Mouse (Mus musculus) lung, embryonic 14.5 days (tissue): ENCODE data around the gene Gm4756. TPM values are rescaled to one million over a fixed set of nuclear protein-coding genes. Genes with fewer than 3 reads are reported as not detected.

Experiments
- ATAC-seq: fragments of 200-750 bp; cut with Nextera tagmentation; 2 replicates; pipeline ENCODE4 v1.8.0; 2017; ENCODE audit warnings: mild to moderate bottlenecking, moderate TSS enrichment, moderate library complexity; ENCODE audit not compliant: insufficient read depth
- DNase-seq: peaks from one replicate; pipeline ENCODE4 v3.0.0-alpha.2; 2015
- H3K27ac ChIP-seq: fragments of 300-500 bp; sonication (generic); 2 replicates; pipeline ENCODE4 v1.5.1; 2014; ENCODE audit warnings: low read depth, mild to moderate bottlenecking, moderate library complexity
- H3K27me3 ChIP-seq: fragments of 300-500 bp; sonication (generic); 2 replicates; pipeline ENCODE4 v1.6.1; 2014; ENCODE audit warnings: low read length, control low read depth; ENCODE audit not compliant: insufficient read depth
- H3K36me3 ChIP-seq: fragments of 300-500 bp; sonication (generic); 2 replicates; pipeline ENCODE4 v1.6.1; 2014; ENCODE audit warnings: control low read depth; ENCODE audit not compliant: insufficient read depth
- H3K4me1 ChIP-seq: fragments of 300-500 bp; sonication (generic); 2 replicates; pipeline ENCODE4 v1.6.1; 2014; ENCODE audit warnings: antibody characterized with exemption, control low read depth; ENCODE audit not compliant: insufficient read depth
- H3K4me2 ChIP-seq: fragments of 300-500 bp; sonication (generic); 2 replicates; pipeline ENCODE4 v1.6.1; 2014; ENCODE audit warnings: mild to moderate bottlenecking
- H3K4me3 ChIP-seq: fragments of 300-500 bp; sonication (generic); 2 replicates; pipeline ENCODE4 v1.5.1; 2014; ENCODE audit warnings: low read depth, low read length
- H3K9ac ChIP-seq: fragments of 300-500 bp; sonication (generic); 2 replicates; pipeline ENCODE4 v1.6.1; 2014
- H3K9me3 ChIP-seq: fragments of 300-500 bp; sonication (generic); 2 replicates; pipeline ENCODE4 v1.6.1; 2016; ENCODE audit warnings: low read depth, low read length, control low read depth
- CTCF ChIP-seq: IDR thresholded peaks from 2 replicates; pipeline ENCODE4 v1.5.1; 2016; ENCODE audit warnings: antibody characterized with exemption, low read depth
- WGBS: fragments of 180-500 bp; shearing (Covaris S2); extraction: QIAGEN DNeasy Blood & Tissue Kit; methylation state at CpG from one replicate; pipeline ENCODE4 v1.1.7; 2014; 5-methylcytosine and 5-hydroxymethylcytosine counted together
- polyA plus RNA-seq: library from polyadenylated mRNA; unstranded; fragments of >200 nt; fragmentation: Nextera tagmentation; extraction: Ambion mirVana; gene quantifications from 2 replicates; pipeline ENCODE4 v1.2.1, GENCODE M21; 2014

Gm4756 gene
- polyA plus RNA-seq, 1 experiment from 2014 or later, result not detected

- no peaks in the 10 kb centered on the region for H3K36me3 ChIP-seq
- TF ChIP-seq CTCF, result no peak
- ATAC-seq, result no peak
- no peak for DNase-seq
- no peaks in the 10 kb centered on the region for H3K9me3 ChIP-seq
- WGBS, result 65% methylated on average over 2 of the region's 2 CpGs
- H3K4me3 ChIP-seq, result no peak overlapping the region
- H3K9ac ChIP-seq, result no peak overlapping the region
- H3K4me2 ChIP-seq, result no peak overlapping the region
- no peak overlapping the region for H3K27ac ChIP-seq
- H3K27me3 ChIP-seq, result no peaks in the 10 kb centered on the region
- H3K4me1 ChIP-seq, result no peaks in the 10 kb centered on the region
These were observed 55.5 kb downstream of the Gm4756 start for GRCm38 (mm10) chr12:72594001-72594400.

- DNase-seq (no peak), ATAC-seq (no peak)
- H3K27me3 ChIP-seq, result no peaks in the 10 kb centered on the region
- no peak overlapping the region for H3K4me2 ChIP-seq
- no peak overlapping the region for H3K4me3 ChIP-seq
- no peaks in the 10 kb centered on the region for H3K9me3 ChIP-seq
- no peak overlapping the region for H3K9ac ChIP-seq
- no peaks in the 10 kb centered on the region for H3K4me1 ChIP-seq
- TF ChIP-seq CTCF, result no peak
- no peaks in the 10 kb centered on the region for H3K36me3 ChIP-seq
- H3K27ac ChIP-seq, result no peak overlapping the region
These were observed 56.5 kb downstream of the Gm4756 start for GRCm38 (mm10) chr12:72592991-72593390.

GRCm38 (mm10) chr12:72585339-72585738, 64.1 kb downstream of the Gm4756 start:
- Histone ChIP-seq H3K27ac (no peak overlapping the region), H3K27me3 (no peaks in the 10 kb centered on the region), H3K9ac (no peak overlapping the region), H3K9me3 (no peaks in the 10 kb centered on the region), H3K36me3 (no peaks in the 10 kb centered on the region), H3K4me1 (no peaks in the 10 kb centered on the region), H3K4me3 (no peak overlapping the region), H3K4me2 (no peak overlapping the region)
- 91% methylated on average over 1 of the region's 1 CpGs for WGBS
- DNase-seq, result no peak
- TF ChIP-seq CTCF, result no peak
- ATAC-seq, result no peak

GRCm38 (mm10) chr12:72583099-72583498, 66.4 kb downstream of the Gm4756 start:
- Histone ChIP-seq H3K4me1 (no peaks in the 10 kb centered on the region), H3K27ac (no peak overlapping the region), H3K27me3 (no peaks in the 10 kb centered on the region), H3K9ac (no peak overlapping the region), H3K4me2 (no peak overlapping the region), H3K9me3 (no peaks in the 10 kb centered on the region), H3K4me3 (no peak overlapping the region), H3K36me3 (no peaks in the 10 kb centered on the region)
- WGBS, result 88% methylated on average over 2 of the region's 2 CpGs
- ATAC-seq, result no peak
- no peak for DNase-seq
- no peak for TF ChIP-seq CTCF

- no peaks in the 10 kb centered on the region for H3K36me3 ChIP-seq
- no peaks in the 10 kb centered on the region for H3K9me3 ChIP-seq
- no peak overlapping the region for H3K9ac ChIP-seq
- 89% methylated on average over 3 of the region's 3 CpGs for WGBS
- ATAC-seq (no peak), DNase-seq (no peak)
- no peak overlapping the region for H3K4me3 ChIP-seq
- H3K4me1 ChIP-seq, result no peaks in the 10 kb centered on the region
- H3K27me3 ChIP-seq, result no peaks in the 10 kb centered on the region
- no peak overlapping the region for H3K27ac ChIP-seq
- TF ChIP-seq CTCF, result no peak
- no peak overlapping the region for H3K4me2 ChIP-seq
These were observed 67.4 kb downstream of the Gm4756 start for GRCm38 (mm10) chr12:72582021-72582420.

- no peak overlapping the region for H3K4me3 ChIP-seq
- DNase-seq (no peak), ATAC-seq (no peak)
- H3K4me1 ChIP-seq, result no peaks in the 10 kb centered on the region
- H3K4me2 ChIP-seq, result no peak overlapping the region
- no peak overlapping the region for H3K27ac ChIP-seq
- no peaks in the 10 kb centered on the region for H3K36me3 ChIP-seq
- WGBS, result 61% methylated on average over 4 of the region's 4 CpGs
- no peak for TF ChIP-seq CTCF
- H3K9me3 ChIP-seq, result no peaks in the 10 kb centered on the region
- H3K27me3 ChIP-seq, result no peaks in the 10 kb centered on the region
- H3K9ac ChIP-seq, result no peak overlapping the region
These were observed 85.1 kb downstream of the Gm4756 start for GRCm38 (mm10) chr12:72564281-72564795.

- Histone ChIP-seq H3K4me3 (no peak overlapping the region), H3K27ac (no peak overlapping the region), H3K36me3 (no peaks in the 10 kb centered on the region), H3K4me2 (no peak overlapping the region), H3K9me3 (no peaks in the 10 kb centered on the region), H3K9ac (no peak overlapping the region), H3K4me1 (no peaks in the 10 kb centered on the region), H3K27me3 (no peaks in the 10 kb centered on the region; the same call in 1 of the 2 replicates)
- peak; percentile 63 for ATAC-seq
- 67% methylated on average over 4 of the region's 4 CpGs for WGBS
- peak; percentile 68 for DNase-seq
- no peak for TF ChIP-seq CTCF
These were observed 95.1 kb downstream of the Gm4756 start for GRCm38 (mm10) chr12:72554347-72554746.

- 88% methylated on average over 10 of the region's 10 CpGs for WGBS
- no peaks in the 10 kb centered on the region for H3K27me3 ChIP-seq
These were observed 110.9 kb downstream of the Gm4756 start for GRCm38 (mm10) chr12:72538571-72538970.

More at GRCm38 (mm10) chr12:72538571-72538970, 110.9 kb downstream of the Gm4756 start:
- Histone ChIP-seq H3K4me1 (no peaks in the 10 kb centered on the region), H3K9me3 (no peaks in the 10 kb centered on the region), H3K4me2 (no peak overlapping the region), H3K9ac (no peak overlapping the region), H3K36me3 (peaks cover 10% of the 10 kb centered on the region; the same call in 1 of the 2 replicates), H3K27ac (no peak overlapping the region), H3K4me3 (no peak overlapping the region)
- DNase-seq (no peak), ATAC-seq (no peak)
- no peak for TF ChIP-seq CTCF
